Mouse (Mus musculus) gastrocnemius, postnatal 4 days (tissue): ENCODE measurements around the gene Cul4b. TPM values are rescaled to one million over a fixed set of nuclear protein-coding genes. Genes with fewer than 3 reads are reported as not detected.
"Not testable (repeated sequence)": the region's sequence is repeated elsewhere in the genome, so short reads cannot be mapped to it uniquely, and the experiment has no call there.

Source experiments
- DNase-seq, 2 experiments: peaks; one replicate each; pipeline ENCODE4 v3.0.0; 2021 to 2022; ENCODE audit warnings: low spot score in 2 of 2, mixed read lengths in 2 of 2
- long read RNA-seq, 2 experiments: library from polyadenylated mRNA; stranded (forward); transcript quantifications; one replicate each; pipeline ENCODE4 v2.0.0; 2021
- total RNA-seq, 2 experiments: library from RNA; stranded (reverse); gene quantifications; 2 replicates each; pipeline ENCODE4 v1.2.3; 2021

Gene Cul4b
- 10 to 100 TPM; 19.8 to 21.2 TPM for total RNA-seq
- long read RNA-seq, experiment 1, partial matches to known transcripts: 9 of 14 reads
- long read RNA-seq, experiment 1, other reads (novel, unspliced or antisense): 2 of 14 reads
- long read RNA-seq, experiment 2, partial matches to known transcripts: 8 of 12 reads
- long read RNA-seq, experiment 2, other reads (novel, unspliced or antisense): 0 of 12 reads

GRCm38 (mm10) chrX:38576078-38576477 is at the start of gene Cul4b:
TSS of gene Cul4b (minus strand) at chrX:38576196.
- DNase-seq: no peak

GRCm38 (mm10) chrX:38600995-38601369 is 25.0 kb upstream of the Cul4b start:
- DNase-seq: peak in 1 of 2 experiments; percentile 8

- DNase-seq: peak; percentile 30 to 58
These were observed 24.4 kb upstream of the Cul4b start, which contains the start of gene Mcts1 for GRCm38 (mm10) chrX:38600177-38600994. TSS of gene Mcts1 (plus strand) at chrX:38600578.

GRCm38 (mm10) chrX:38593180-38593889 is 17.3 kb upstream of the Cul4b start:
- DNase-seq: peak in 1 of 2 experiments; percentile 9

GRCm38 (mm10) chrX:38591749-38592148 is 15.8 kb upstream of the Cul4b start:
- no peak for DNase-seq

GRCm38 (mm10) chrX:38589827-38590226 is 13.8 kb upstream of the Cul4b start:
- DNase-seq: no peak

- no peak for DNase-seq
These were observed 7.3 kb upstream of the Cul4b start for GRCm38 (mm10) chrX:38583261-38583660.

GRCm38 (mm10) chrX:38581140-38581539 is 5.1 kb upstream of the Cul4b start:
- DNase-seq: no peak

GRCm38 (mm10) chrX:38566521-38567205 is 9.3 kb downstream of the Cul4b start:
- DNase-seq: no peak

- no peak for DNase-seq
These were observed 10.8 kb downstream of the Cul4b start for GRCm38 (mm10) chrX:38565176-38565542.

- peak; percentile 77 to 84 for DNase-seq
These were observed 11.3 kb downstream of the Cul4b start for GRCm38 (mm10) chrX:38564542-38565175.

- peak in 1 of 2 experiments; percentile 8 for DNase-seq
These were observed 12.0 kb downstream of the Cul4b start for GRCm38 (mm10) chrX:38563941-38564541.

- DNase-seq: no peak
These were observed 22.7 kb downstream of the Cul4b start for GRCm38 (mm10) chrX:38553255-38553654.

- peak in 1 of 2 experiments; percentile 15 for DNase-seq
These were observed 61.4 kb downstream of the Cul4b start for GRCm38 (mm10) chrX:38514556-38514955.

- no peak for DNase-seq
These were observed 71.2 kb downstream of the Cul4b start for GRCm38 (mm10) chrX:38504846-38505245.

GRCm38 (mm10) chrX:38502182-38502581 is 73.8 kb downstream of the Cul4b start:
- DNase-seq: not testable (repeated sequence)

GRCm38 (mm10) chrX:38485464-38485863 is 90.5 kb downstream of the Cul4b start:
- peak in 1 of 2 experiments; percentile 6 for DNase-seq
